Mouse (Mus musculus): ENCODE results near the gene Wdpcp.

GRCm38 (mm10) chr11:21729961-21730360, 157.9 kb downstream of the Wdpcp start:
- TF ChIP-seq CTCF (IDR thresholded peaks at IDR 0.05; ENCODE audit: borderline replicate concordance, insufficient read depth, low read length): no peak
- TF ChIP-seq POLR2A (IDR thresholded peaks at IDR 0.05; ENCODE audit: low read depth, low read length): no peak
